Mouse (Mus musculus) liver, embryonic 14.5 days (tissue): ENCODE data around the gene Il24. TPM values are rescaled to one million over a fixed set of nuclear protein-coding genes. Genes with fewer than 3 reads are reported as not detected.

Source experiments
- ATAC-seq: fragments of 200-750 bp; cut with Nextera tagmentation; 2 replicates; pipeline ENCODE4 v1.8.0; 2017; ENCODE audit warnings: moderate number of reproducible peaks, mild to moderate bottlenecking, moderate library complexity; ENCODE audit not compliant: insufficient read depth
- DNase-seq, 3 experiments: peaks; one replicate each; pipeline ENCODE4 v3.0.0-alpha.2; 2012 to 2013; ENCODE audit warnings: low read depth in 3 of 3, low spot score in 3 of 3
- H3K27ac ChIP-seq: fragments of 300-500 bp; sonication (generic); 2 replicates; pipeline ENCODE4 v1.5.1; 2014; ENCODE audit warnings: moderate library complexity, mild to moderate bottlenecking, control low read depth, inconsistent platforms
- H3K27me3 ChIP-seq: fragments of 300-500 bp; sonication (generic); 2 replicates; pipeline ENCODE4 v1.6.1; 2014; ENCODE audit warnings: mild to moderate bottlenecking, low read length, moderate library complexity; ENCODE audit not compliant: control insufficient read depth, insufficient read depth
- H3K36me3 ChIP-seq: fragments of 300-500 bp; sonication (generic); replicated peaks from 2 replicates; pipeline ENCODE4 v1.6.1; 2014; ENCODE audit warnings: low read depth; ENCODE audit not compliant: control insufficient read depth, insufficient read depth
- H3K4me1 ChIP-seq, 2 experiments: fragments of 200-500 bp in 1 of 2; fragments of 300-500 bp in 1 of 2; sonication (generic) in 1 of 2; replicated peaks; 2 replicates each; pipeline ENCODE4 v1.6.1; 2012 to 2014; ENCODE audit warnings: antibody characterized with exemption in 1 of 2, inconsistent platforms in 1 of 2, low read length in 1 of 2; ENCODE audit not compliant: control insufficient read depth in 2 of 2, insufficient read depth in 2 of 2
- H3K4me2 ChIP-seq: fragments of 300-500 bp; sonication (generic); 2 replicates; pipeline ENCODE4 v1.6.1; 2014; ENCODE audit warnings: low read depth, mild to moderate bottlenecking, control low read depth, moderate library complexity
- H3K4me3 ChIP-seq, 2 experiments: fragments of 200-500 bp in 1 of 2; fragments of 300-500 bp in 1 of 2; sonication (generic) in 1 of 2; 2 replicates each; pipeline ENCODE4 v1.5.1; 2012 to 2014; ENCODE audit warnings: low read depth in 2 of 2, low read length in 2 of 2, mild to moderate bottlenecking in 2 of 2, control low read depth in 1 of 2, inconsistent platforms in 1 of 2, moderate library complexity in 1 of 2; ENCODE audit not compliant: insufficient read depth in 1 of 2
- H3K9ac ChIP-seq: fragments of 300-500 bp; sonication (generic); replicated peaks from 2 replicates; pipeline ENCODE4 v1.6.1; 2014; ENCODE audit warnings: mild to moderate bottlenecking, control low read depth, moderate library complexity
- H3K9me3 ChIP-seq: fragments of 300-500 bp; sonication (generic); 2 replicates; pipeline ENCODE4 v1.6.1; 2016; ENCODE audit warnings: low read length, mixed read lengths; ENCODE audit not compliant: control insufficient read depth
- CTCF ChIP-seq: IDR thresholded peaks from 2 replicates; pipeline ENCODE4 v1.5.1; 2016; ENCODE audit warnings: antibody characterized with exemption, low read depth, control low read depth
- EP300 ChIP-seq: IDR thresholded peaks from 2 replicates; pipeline ENCODE4 v1.6.1; 2016; ENCODE audit warnings: antibody characterized with exemption, low read depth
- WGBS: fragments of 180-500 bp; shearing (Covaris S2); extraction: QIAGEN DNeasy Blood & Tissue Kit; methylation state at CpG from one replicate; pipeline ENCODE4 v1.1.7; 2014; ENCODE audit not compliant: insufficient replicate concordance; 5-methylcytosine and 5-hydroxymethylcytosine counted together
- polyA plus RNA-seq, 2 experiments: library from polyadenylated mRNA; depleted of rRNA in 1 of 2; stranded (reverse) in 1 of 2; unstranded in 1 of 2; fragments of >200 nt; fragmentation: Nextera tagmentation in 1 of 2; extraction: Ambion mirVana in 1 of 2; gene quantifications; 2 replicates each; pipeline versions ENCODE4 v1.2.1 to v1.2.3; 2012 to 2014

Gene Il24
- polyA plus RNA-seq, 2 experiments = not detected

GRCm38 (mm10) chr1:130841621-130842020 is 45.6 kb downstream of the Il24 start:
- H3K4me2 ChIP-seq = no peak overlapping the region
- DNase-seq (no peak), ATAC-seq (no peak)
- H3K4me1 ChIP-seq = peaks cover 0 to 5% of the 10 kb centered on the region in 2 experiments; a peak in 2 of 4 replicates
- WGBS = 79% methylated on average over 7 of the region's 7 CpGs
- H3K4me3 ChIP-seq = no peak overlapping the region
- no peak overlapping the region for H3K9ac ChIP-seq
- H3K27me3 ChIP-seq = no peaks in the 10 kb centered on the region
- H3K27ac ChIP-seq = no peak overlapping the region
- TF ChIP-seq CTCF (no peak), EP300 (no peak)
- H3K9me3 ChIP-seq = no peaks in the 10 kb centered on the region
- H3K36me3 ChIP-seq = no peaks in the 10 kb centered on the region

- H3K9me3 ChIP-seq = no peaks in the 10 kb centered on the region
- peaks cover 0 to 5% of the 10 kb centered on the region in 2 experiments; a peak in 2 of 4 replicates for H3K4me1 ChIP-seq
- WGBS = 46% methylated on average over 8 of the region's 8 CpGs
- no peaks in the 10 kb centered on the region for H3K27me3 ChIP-seq
- no peak overlapping the region for H3K27ac ChIP-seq
- TF ChIP-seq CTCF (no peak), EP300 (no peak)
- H3K4me3 ChIP-seq = no peak overlapping the region
- ATAC-seq = peak; percentile 41; the same call in 1 of the 2 replicates
- no peaks in the 10 kb centered on the region for H3K36me3 ChIP-seq
- no peak overlapping the region for H3K9ac ChIP-seq
- H3K4me2 ChIP-seq = no peak overlapping the region
- DNase-seq = peak in 1 of 3 experiments; percentile 13
Observed at GRCm38 (mm10) chr1:130840599-130841379, 46.5 kb downstream of the Il24 start.

GRCm38 (mm10) chr1:130838288-130838687 is 49.0 kb downstream of the Il24 start:
- TF ChIP-seq CTCF (peak; percentile 36; the same call in 1 of the 2 replicates), EP300 (no peak)
- DNase-seq (no peak), ATAC-seq (no peak)
- H3K27ac ChIP-seq = no peak overlapping the region
- peaks cover 0 to 5% of the 10 kb centered on the region in 2 experiments; a peak in 2 of 4 replicates for H3K4me1 ChIP-seq
- no peaks in the 10 kb centered on the region for H3K27me3 ChIP-seq
- no peak overlapping the region for H3K4me3 ChIP-seq
- 24% methylated on average over 6 of the region's 6 CpGs for WGBS
- no peak overlapping the region for H3K4me2 ChIP-seq
- H3K9ac ChIP-seq = no peak overlapping the region
- H3K9me3 ChIP-seq = no peaks in the 10 kb centered on the region
- no peaks in the 10 kb centered on the region for H3K36me3 ChIP-seq

GRCm38 (mm10) chr1:130835161-130835936 is 51.9 kb downstream of the Il24 start:
- Histone ChIP-seq H3K4me2 (no peak overlapping the region), H3K27ac (no peak overlapping the region), H3K9ac (no peak overlapping the region), H3K4me3 (no peak overlapping the region), H3K36me3 (no peaks in the 10 kb centered on the region), H3K4me1 (peaks cover under 1 to 2% of the 10 kb centered on the region in 2 experiments; a peak in 2 of 4 replicates), H3K9me3 (no peaks in the 10 kb centered on the region), H3K27me3 (no peaks in the 10 kb centered on the region)
- no peak for DNase-seq
- ATAC-seq = no peak
- 55% methylated on average over 6 of the region's 6 CpGs for WGBS
- TF ChIP-seq CTCF (no peak), EP300 (no peak)
